Mouse (Mus musculus) liver, postnatal 0 days (tissue): ENCODE data around the gene Sdk2.

Experiments used
- CTCF ChIP-seq: sonication (generic); IDR thresholded peaks from 2 replicates; pipeline ENCODE4 v1.5.1; 2016; ENCODE audit warnings: antibody characterized with exemption, low read depth
- EP300 ChIP-seq: IDR thresholded peaks from 2 replicates; pipeline ENCODE4 v1.6.1; 2016; ENCODE audit warnings: antibody characterized with exemption, low read depth, mild to moderate bottlenecking

GRCm38 (mm10) chr11:114000051-114000450 lies 66.8 kb downstream of the Sdk2 start:
- TF ChIP-seq EP300 (no peak), CTCF (no peak)
